Mouse (Mus musculus): Measurements from ENCODE around the gene Ing2. TPM values are rescaled to one million over a fixed set of nuclear protein-coding genes. Genes with fewer than 3 reads are reported as not detected.

The Ing2 gene
- 10 to 100 TPM; 27.9 to 40.3 TPM for total RNA-seq (2023)

DNA sequence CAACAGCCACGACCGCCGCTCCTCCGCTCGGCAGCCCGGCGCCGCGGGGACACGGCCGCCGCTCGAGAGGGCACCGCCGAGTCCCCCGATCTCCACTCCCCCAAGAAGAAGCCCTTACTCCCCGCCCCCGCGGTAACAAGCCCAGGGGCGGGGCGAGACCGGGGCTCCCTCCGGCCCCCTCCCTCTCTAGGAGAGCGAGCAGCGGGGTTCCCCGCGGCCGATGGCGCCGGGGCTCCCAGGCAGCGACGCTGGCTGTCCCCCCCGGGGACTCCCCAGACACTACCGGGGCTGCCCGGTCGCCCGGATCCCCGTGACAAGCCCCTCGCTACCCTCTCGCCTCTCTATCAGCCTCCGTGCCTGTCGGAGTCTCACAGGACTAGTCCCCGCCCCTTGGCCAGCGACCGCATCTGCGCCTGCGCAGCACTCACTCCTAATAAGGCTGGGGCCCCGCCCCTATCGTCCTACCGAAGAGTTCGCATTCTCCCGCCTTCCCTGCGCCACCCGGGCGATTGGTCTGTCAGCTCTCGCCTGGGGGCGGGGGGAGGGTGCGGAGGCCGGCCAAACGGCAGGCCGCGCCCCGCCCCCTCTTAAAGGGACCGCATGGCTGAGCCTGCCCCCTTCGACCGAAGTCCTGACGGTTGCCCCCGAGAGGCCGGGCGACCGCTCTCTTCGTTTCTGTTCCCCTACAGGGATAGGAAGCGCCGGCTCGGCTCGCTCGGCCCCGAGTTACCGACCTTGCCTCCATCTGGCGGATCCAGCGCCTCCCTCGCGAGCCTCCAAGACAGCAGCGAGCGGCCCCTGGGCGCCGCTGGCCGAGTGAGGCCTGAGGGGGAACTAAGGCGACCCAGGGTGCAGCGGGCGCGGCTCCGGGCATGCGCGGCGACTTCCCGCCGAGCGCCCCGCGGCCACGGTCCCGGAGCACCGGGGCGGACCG lies at the start of gene Ing2:
Gene Ing2 (minus strand): TSS at position 780 of the 934 bp plus-strand sequence.

DNA sequence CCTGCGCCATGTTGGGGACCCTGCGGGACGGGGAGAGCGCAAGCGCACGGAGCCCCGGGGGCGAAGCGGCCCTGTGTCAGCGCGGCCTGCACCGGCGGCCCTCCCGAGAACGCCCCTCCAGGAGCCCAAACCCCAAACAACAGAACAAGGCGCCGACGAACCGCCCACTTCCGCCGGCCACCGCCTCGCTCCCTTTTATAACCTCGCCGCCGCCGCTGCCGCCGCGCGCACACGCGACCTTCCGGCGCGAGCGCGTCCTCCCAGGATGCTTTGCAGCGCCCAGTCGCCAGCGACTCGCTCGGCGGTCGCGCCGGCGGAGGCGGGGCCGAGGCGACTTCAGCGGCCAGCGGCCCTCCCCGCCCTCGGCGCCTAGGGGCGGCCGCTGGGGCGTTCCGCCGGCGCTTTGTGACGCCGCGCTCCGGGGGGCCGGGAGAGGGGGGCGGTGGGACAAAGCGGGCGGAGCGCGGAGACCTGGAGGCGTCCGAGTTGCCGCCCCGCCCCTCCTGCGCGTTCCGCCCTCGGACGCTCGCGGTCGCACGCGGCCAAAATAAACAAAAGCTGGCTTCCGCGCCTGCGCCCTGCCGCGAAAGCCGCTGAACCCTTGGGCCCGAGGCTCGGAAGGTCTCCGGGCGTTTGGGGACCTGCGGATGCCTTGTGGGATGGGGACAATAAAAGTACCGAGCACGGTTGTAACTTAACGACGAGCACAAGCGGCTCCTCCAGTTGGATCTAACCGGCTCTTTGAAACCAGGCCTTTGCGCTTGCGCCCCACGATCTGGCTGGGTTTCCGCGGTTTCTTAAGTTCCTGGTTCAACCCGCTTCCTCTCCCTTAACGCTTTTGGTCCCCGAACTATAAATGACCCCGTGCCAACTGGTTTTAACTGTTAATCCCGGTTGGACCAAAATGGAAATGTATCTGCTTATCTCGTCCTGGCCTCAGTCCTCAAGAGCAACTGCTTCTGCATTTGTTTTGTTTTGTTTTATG lies 38.7 kb upstream of the Ing2 start, which contains the start of gene Cdkn2aip:
Gene Cdkn2aip (minus strand): TSS at position 172 of the 985 bp plus-strand sequence.

Other genes with a start within 250 kb of the Ing2 start
- under 1 TPM; 0.21 to 0.26 TPM for gene Stox2, start 229.2 kb downstream of the Ing2 start, total RNA-seq (2023)
- gene Trappc11, start 142.1 kb downstream of the Ing2 start, total RNA-seq (2023), result 10 to 100 TPM; 39.9 to 41.8 TPM
- 10 to 100 TPM; 25.3 to 25.7 TPM for gene Rwdd4a, start 141.9 kb downstream of the Ing2 start, total RNA-seq (2023)
- gene Cdkn2aip, start 38.4 kb upstream of the Ing2 start, total RNA-seq (2023), result 10 to 100 TPM; 28.0 to 31.0 TPM
- not detected for gene Cldn24, start 146.6 kb upstream of the Ing2 start, total RNA-seq (2023)
- not detected for gene Cldn22, start 148.9 kb upstream of the Ing2 start, total RNA-seq (2023)